Mouse (Mus musculus) B cell, adult 2 months (primary cell): ENCODE measurements at regions not wholly inside any gene's neighbourhood (a gene's known extent, or its start where the extent isn't known, plus 50 kb on each side); places are given as distances from the start of the nearest gene placed in this dataset.
A peak's percentile ranks its signal among the peaks of the same experiment; 100 is the strongest.

Experiments used
- DNase-seq, 2 experiments: peaks; one replicate each; pipeline ENCODE4 v3.0.0; 2022

DNA sequence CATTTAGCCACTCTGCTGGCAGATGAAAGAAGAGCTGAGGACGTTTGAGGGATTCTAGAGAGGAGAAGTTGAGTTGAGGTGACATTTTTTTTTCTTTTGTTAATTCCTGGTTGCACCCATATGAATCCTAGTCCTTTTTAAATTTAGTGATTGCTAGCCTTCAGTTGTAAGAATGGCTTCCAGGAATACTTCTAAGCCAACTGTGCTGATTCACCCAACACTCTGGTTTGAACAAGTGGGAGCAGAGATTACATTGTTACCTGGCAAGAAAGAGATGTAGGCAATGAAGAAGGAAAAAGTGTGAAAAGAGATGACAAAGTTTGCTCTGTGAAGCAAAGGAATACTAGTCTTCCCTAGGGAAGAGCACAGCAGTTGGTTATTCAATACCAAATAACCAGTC, 261.1 kb upstream of the Kcnq5 start:
- no peak for DNase-seq

- no peak for DNase-seq
These were observed 250.1 kb upstream of the Kcnq5 start for GRCm38 (mm10) chr1:22211795-22212194.

- no peak for DNase-seq
These were observed 249.5 kb upstream of the Kcnq5 start for GRCm38 (mm10) chr1:22211232-22211631.

GRCm38 (mm10) chr1:22210621-22211020, 248.9 kb upstream of the Kcnq5 start:
- DNase-seq = no peak

GRCm38 (mm10) chr1:22208287-22208686, 246.5 kb upstream of the Kcnq5 start:
- DNase-seq = no peak

DNA sequence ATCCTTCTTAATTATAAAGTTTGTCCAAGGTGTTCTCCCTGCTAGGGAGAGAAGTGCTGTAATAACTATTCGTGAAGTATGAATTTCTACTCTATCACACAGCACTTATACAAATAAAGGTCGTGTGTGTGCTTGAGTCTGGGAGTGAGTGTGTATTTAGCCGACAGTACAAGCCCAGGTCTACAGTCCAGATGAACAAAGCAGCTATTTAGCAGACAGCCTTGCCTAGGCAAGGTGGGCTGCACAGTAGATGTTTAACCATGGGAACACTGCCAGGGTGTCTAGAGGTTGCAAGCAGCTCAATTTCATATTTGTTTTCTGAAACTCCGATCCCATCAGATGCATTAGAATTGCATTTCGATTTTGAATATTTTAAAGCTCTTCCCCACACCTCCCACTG, 245.2 kb upstream of the Kcnq5 start:
- DNase-seq = no peak

DNA sequence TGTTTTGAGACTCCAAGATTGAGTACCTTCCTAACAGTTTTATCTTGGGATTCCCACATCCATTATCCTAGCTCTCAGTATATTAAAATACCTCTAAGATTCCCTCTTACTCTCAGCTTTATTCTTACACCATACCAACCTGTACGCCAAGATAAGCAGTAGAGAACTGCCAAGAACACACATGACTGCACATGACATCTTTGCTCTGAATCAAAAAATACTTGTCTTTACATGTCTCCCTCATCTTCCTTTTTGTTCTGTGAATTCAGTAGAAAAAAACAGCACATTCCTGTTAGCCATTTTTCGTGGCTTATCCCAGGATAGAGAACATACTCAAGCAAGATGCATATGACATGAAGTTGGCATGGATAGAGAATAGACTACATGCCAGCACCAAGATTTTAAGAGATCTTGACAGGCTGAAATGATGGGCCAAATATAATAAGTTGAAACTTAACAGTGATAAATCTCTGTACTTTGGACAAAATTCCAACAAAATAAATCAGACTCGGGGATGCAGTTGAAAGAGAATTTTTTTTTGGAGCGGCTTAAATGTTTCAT, 206.0 kb upstream of the Kcnq5 start:
- DNase-seq = no peak

DNA sequence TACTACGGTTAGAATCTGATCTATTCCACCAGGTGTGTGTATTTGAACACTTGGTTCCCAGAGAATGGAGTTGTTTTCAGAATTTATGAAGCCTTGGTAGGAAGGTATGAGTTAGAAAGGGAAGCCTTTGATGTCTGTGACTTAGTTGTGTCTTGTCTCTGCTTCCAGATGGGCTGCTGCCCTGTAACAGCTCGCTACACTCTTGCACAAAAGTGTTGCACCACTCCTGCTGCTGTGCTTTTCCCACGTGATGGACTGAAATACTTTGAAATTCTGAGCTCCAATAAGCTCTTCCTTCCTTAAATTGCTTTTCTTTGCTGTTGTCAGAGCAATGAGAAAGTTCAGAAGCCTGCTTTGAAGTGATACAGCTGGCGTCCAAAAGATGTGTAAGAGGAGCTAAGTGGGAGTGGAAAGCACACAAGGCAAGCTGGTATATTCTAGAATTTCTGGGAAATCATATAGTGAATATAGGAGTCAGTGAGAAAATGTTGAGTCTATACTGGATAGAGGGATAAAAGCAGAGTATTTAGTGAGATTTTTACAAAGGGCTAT, 174.9 kb upstream of the Kcnq5 start:
- no peak for DNase-seq

- DNase-seq = no peak
These were observed 156.6 kb upstream of the Kcnq5 start for GRCm38 (mm10) chr1:22118266-22118772.

DNA sequence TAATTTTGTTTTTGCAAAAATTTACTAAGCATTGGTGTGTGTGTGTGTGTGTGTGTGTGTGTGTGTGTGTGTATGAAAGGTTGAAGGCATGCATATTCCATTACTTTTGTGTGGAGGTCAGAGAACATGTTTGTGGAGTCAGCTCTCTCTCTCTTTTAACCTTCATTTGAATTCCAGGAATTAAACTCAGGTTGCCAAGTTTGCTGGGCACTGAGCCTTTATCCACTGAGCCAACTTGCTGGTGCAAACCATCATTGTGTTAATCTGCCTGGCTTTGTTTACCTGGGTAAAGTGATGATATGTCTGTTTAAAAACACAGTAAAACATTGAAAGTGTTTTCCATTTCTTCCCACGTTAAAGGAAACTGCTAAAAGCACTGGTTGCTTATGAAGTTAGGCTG, 154.7 kb upstream of the Kcnq5 start:
- no peak for DNase-seq

- peak in 1 of 2 experiments; percentile 0 for DNase-seq
These were observed 143.8 kb upstream of the Kcnq5 start for GRCm38 (mm10) chr1:22105496-22105895.

GRCm38 (mm10) chr1:22071405-22072117, 109.8 kb upstream of the Kcnq5 start:
- DNase-seq = no peak

- DNase-seq = no peak
These were observed 108.3 kb upstream of the Kcnq5 start for GRCm38 (mm10) chr1:22070028-22070427.
